Mouse (Mus musculus) megakaryocyte-erythroid progenitor cell, adult 5 weeks (primary cell): ENCODE measurements around the gene Eaf1. TPM values are rescaled to one million over a fixed set of nuclear protein-coding genes. Genes with fewer than 3 reads are reported as not detected.

Experiments
- polyA plus RNA-seq: library from polyadenylated mRNA; stranded (reverse); fragments of >175 nt; gene quantifications from 2 replicates; pipeline ENCODE4 v1.2.3, GENCODE M21; 2012

The Eaf1 gene
- polyA plus RNA-seq: 190 and 197 TPM in 2 replicates

DNA sequence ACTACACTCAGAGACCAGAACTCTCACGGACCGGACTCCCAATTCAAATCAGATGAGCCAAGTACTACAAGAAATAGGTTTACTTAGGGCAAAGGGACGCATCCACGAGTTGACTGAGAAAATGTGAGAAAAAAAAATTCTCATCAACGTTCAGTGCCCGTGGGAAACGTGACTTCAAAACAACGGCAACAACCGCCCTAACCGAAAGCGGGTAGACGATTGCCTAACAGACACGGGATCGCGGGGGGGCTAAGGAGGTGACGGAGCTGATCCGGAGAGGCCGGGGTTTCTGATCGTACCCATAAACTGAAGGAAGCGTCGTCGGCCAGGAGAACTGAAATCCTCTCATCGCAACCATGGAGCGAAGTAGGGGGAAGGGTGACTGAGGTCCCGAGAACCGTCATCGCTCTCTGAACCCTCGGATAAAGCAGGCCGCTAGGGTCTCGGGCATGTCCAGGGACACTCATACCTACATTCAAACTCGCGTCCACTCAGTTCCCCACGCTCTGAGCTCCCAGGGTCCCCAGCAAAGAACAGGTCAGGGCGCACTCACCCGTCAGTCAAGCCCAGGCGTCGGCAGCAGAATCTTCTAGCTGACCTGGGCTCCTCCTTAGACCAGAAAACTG lies at the start of gene Eaf1:
Gene Eaf1 (plus strand): TSS at position 51 of the 626 bp plus-strand sequence.

DNA sequence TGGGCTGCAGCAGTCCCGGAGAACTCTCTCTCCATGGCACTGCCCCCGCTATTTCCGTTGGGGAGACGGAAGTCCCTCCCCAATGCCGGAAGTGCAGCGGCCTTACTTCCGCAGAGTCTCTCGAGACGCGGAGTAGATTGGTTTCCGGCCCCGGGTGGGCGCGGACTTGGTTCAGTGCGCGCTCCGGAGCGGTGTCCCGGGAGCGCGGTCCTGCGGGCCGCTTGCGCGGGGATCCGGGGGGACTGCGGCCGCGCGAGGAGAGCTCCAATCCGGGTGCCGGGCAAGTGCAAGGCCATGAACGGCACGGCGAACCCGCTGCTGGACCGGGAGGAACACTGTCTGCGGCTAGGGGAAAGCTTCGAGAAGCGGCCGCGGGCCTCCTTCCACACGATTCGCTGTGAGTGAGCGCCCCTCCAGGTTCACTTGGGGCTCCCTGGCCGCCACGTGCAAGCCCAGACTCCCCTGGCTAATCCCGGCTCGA lies 816 bp downstream of the Eaf1 start, which contains the start of gene Mettl6:
Gene Mettl6 (minus strand): TSS at position 66 of the 481 bp plus-strand sequence.

Other genes with a start within 250 kb of the Eaf1 start
- gene Phf7, start 243.1 kb upstream of the Eaf1 start, polyA plus RNA-seq: 4.1 and 4.2 TPM in 2 replicates
- gene Bap1, start 242.9 kb upstream of the Eaf1 start, polyA plus RNA-seq: 100 and 129 TPM in 2 replicates
- 0.05 and 0.12 TPM in 2 replicates for gene Dnah1, start 170.5 kb upstream of the Eaf1 start, polyA plus RNA-seq
- gene Capn7, start 157.8 kb upstream of the Eaf1 start, polyA plus RNA-seq: 6.5 and 8.4 TPM in 2 replicates
- gene Sh3bp5, start 58.3 kb upstream of the Eaf1 start, polyA plus RNA-seq: 8.4 and 10.5 TPM in 2 replicates
- gene Mettl6, start 641 bp downstream of the Eaf1 start, polyA plus RNA-seq: 4.2 TPM in 2 replicates
- gene Colq, start 96.9 kb downstream of the Eaf1 start, polyA plus RNA-seq: 0.11 and 0.25 TPM in 2 replicates
- not detected in 2 replicates for gene Gm49387, start 146.5 kb downstream of the Eaf1 start, polyA plus RNA-seq
- gene Btd, start 146.6 kb downstream of the Eaf1 start, polyA plus RNA-seq: 4.8 and 6.4 TPM in 2 replicates
- gene Hacl1, start 146.9 kb downstream of the Eaf1 start, polyA plus RNA-seq: 1.7 and 2.7 TPM in 2 replicates